Comparison of ENCODE assay signal across 16 mouse cellular contexts in genomic region chr13:9187156-9187555, GRCm38 (mm10).
DNase-seq lines count a peak whose midpoint lies in the region; ATAC-seq and TF ChIP-seq lines count a peak whose summit lies in the region.
"Had no signal": no experiment of that assay in that cellular context is flagged by ENCODE, and none has a peak within 500 bp of the region (broad histone marks: within the 10 kb centered on the region; RNA-seq: fewer than 3 reads in every experiment).

No protein-coding gene starts in this region.

- H3K27ac ChIP-seq in cerebellum, adult 2 months (ENCODE audit: insufficient read depth, low read length): no peak overlapping the region
- no peak overlapping the region for H3K27ac ChIP-seq in hindbrain, embryonic 12.5 days
- no peak overlapping the region for H3K27ac ChIP-seq in hindbrain, embryonic 10.5 days
- no peak overlapping the region for H3K27ac ChIP-seq in neural tube, embryonic 12.5 days
- H3K27ac ChIP-seq in neural tube, embryonic 15.5 days (replicated peaks): peak overlapping the region; percentile 19
- H3K27ac ChIP-seq: heart, embryonic 13.5 days; limb, embryonic 12.5 days had no signal

- H3K27me3 ChIP-seq in cerebellum, adult 2 months (ENCODE audit: control insufficient read depth, insufficient read depth, low read length): no peaks in the 10 kb centered on the region
- no peaks in the 10 kb centered on the region for H3K27me3 ChIP-seq in hindbrain, embryonic 12.5 days
- no peaks in the 10 kb centered on the region for H3K27me3 ChIP-seq in hindbrain, embryonic 10.5 days (ENCODE audit: insufficient read depth, poor library complexity, severe bottlenecking)
- H3K27me3 ChIP-seq in neural tube, embryonic 12.5 days (replicated peaks): no peaks in the 10 kb centered on the region
- H3K27me3 ChIP-seq in neural tube, embryonic 15.5 days (replicated peaks): no peaks in the 10 kb centered on the region
- H3K27me3 ChIP-seq: CH12.LX; heart, embryonic 13.5 days; limb, embryonic 12.5 days had no signal

- peak overlapping the region; percentile 45 for H3K4me3 ChIP-seq in cerebellum, adult 2 months (replicated peaks; ENCODE audit: insufficient read depth, low read depth, low read length)
- no peak overlapping the region for H3K4me3 ChIP-seq in hindbrain, embryonic 12.5 days
- H3K4me3 ChIP-seq in hindbrain, embryonic 10.5 days: no peak overlapping the region
- no peak overlapping the region for H3K4me3 ChIP-seq in neural tube, embryonic 12.5 days
- H3K4me3 ChIP-seq in neural tube, embryonic 15.5 days (replicated peaks): no peak overlapping the region
- H3K4me3 ChIP-seq: heart, embryonic 13.5 days; limb, embryonic 12.5 days had no signal

- H3K36me3 ChIP-seq in hindbrain, embryonic 12.5 days: no peaks in the 10 kb centered on the region
- no peaks in the 10 kb centered on the region for H3K36me3 ChIP-seq in hindbrain, embryonic 10.5 days
- H3K36me3 ChIP-seq in neural tube, embryonic 12.5 days: no peaks in the 10 kb centered on the region
- H3K36me3 ChIP-seq in neural tube, embryonic 15.5 days: no peaks in the 10 kb centered on the region
- H3K36me3 ChIP-seq: heart, embryonic 13.5 days; limb, embryonic 12.5 days had no signal

- no peak overlapping the region for H3K9ac ChIP-seq in hindbrain, embryonic 12.5 days
- H3K9ac ChIP-seq in neural tube, embryonic 12.5 days: no peak overlapping the region
- H3K9ac ChIP-seq in neural tube, embryonic 15.5 days (replicated peaks): no peak overlapping the region
- H3K9ac ChIP-seq: heart, embryonic 13.5 days; limb, embryonic 12.5 days; liver, postnatal 0 days had no signal

- TF ChIP-seq CTCF in cerebellum, adult 2 months (IDR thresholded peaks at IDR 0.05; ENCODE audit: borderline replicate concordance, insufficient read depth, low read depth, low read length): no peak

- no peak for ATAC-seq in hindbrain, embryonic 12.5 days (ENCODE audit: low FRiP score)
- ATAC-seq in neural tube, embryonic 12.5 days (ENCODE audit: low FRiP score, low read depth): peak; percentile 48
- peak; percentile 58 for ATAC-seq in neural tube, embryonic 15.5 days (ENCODE audit: low FRiP score)
- ATAC-seq: activated CD4-positive, CD25-positive, alpha-beta regulatory T cell, adult 4 months; liver, postnatal 0 days had no signal

- no peaks in the 10 kb centered on the region for H3K9me3 ChIP-seq in hindbrain, embryonic 12.5 days (replicated peaks)
- no peaks in the 10 kb centered on the region for H3K9me3 ChIP-seq in hindbrain, embryonic 10.5 days
- H3K9me3 ChIP-seq in neural tube, embryonic 12.5 days: no peaks in the 10 kb centered on the region
- H3K9me3 ChIP-seq in neural tube, embryonic 15.5 days (replicated peaks): no peaks in the 10 kb centered on the region
- H3K9me3 ChIP-seq: heart, embryonic 13.5 days; limb, embryonic 12.5 days had no signal

- 15% methylated on average over 7 of the region's 7 CpGs for WGBS in cerebellum, adult 2 months
- 66% methylated on average over 7 of the region's 7 CpGs for WGBS in hindbrain, embryonic 12.5 days
- WGBS in hindbrain, embryonic 10.5 days: 73% methylated on average over 7 of the region's 7 CpGs
- 63% methylated on average over 7 of the region's 7 CpGs for WGBS in neural tube, embryonic 12.5 days
- 26% methylated on average over 7 of the region's 7 CpGs for WGBS in neural tube, embryonic 15.5 days

- no peak for TF ChIP-seq POLR2A in cerebellum, adult 2 months (IDR thresholded peaks at IDR 0.05; ENCODE audit: borderline replicate concordance, insufficient read depth, low read length)

- peaks cover 23% of the 10 kb centered on the region for H3K4me1 ChIP-seq in cerebellum, adult 2 months (ENCODE audit: control insufficient read depth, insufficient read depth, low read length)
- peaks cover 17% of the 10 kb centered on the region for H3K4me1 ChIP-seq in hindbrain, embryonic 12.5 days
- peaks cover 28% of the 10 kb centered on the region for H3K4me1 ChIP-seq in hindbrain, embryonic 10.5 days (replicated peaks)
- peaks cover 6% of the 10 kb centered on the region; the same call in 1 of the 2 replicates for H3K4me1 ChIP-seq in neural tube, embryonic 12.5 days
- H3K4me1 ChIP-seq in neural tube, embryonic 15.5 days: peaks cover 20% of the 10 kb centered on the region

- peak overlapping the region; percentile 13; the same call in 1 of the 2 replicates for H3K4me2 ChIP-seq in hindbrain, embryonic 12.5 days (replicated peaks)
- H3K4me2 ChIP-seq in neural tube, embryonic 12.5 days (replicated peaks): no peak overlapping the region
- peak overlapping the region; percentile 38 for H3K4me2 ChIP-seq in neural tube, embryonic 15.5 days
- H3K4me2 ChIP-seq: heart, embryonic 13.5 days; limb, embryonic 12.5 days had no signal

- peak in 1 of 2 experiments; percentile 41 for DNase-seq in cerebellum, adult 2 months
- no peak for DNase-seq in cerebellum, adult 18-20 months
- DNase-seq in hindbrain, embryonic 10.5 days (ENCODE audit: low spot score): no peak
- no peak for DNase-seq in neural tube, embryonic 10.5 days (ENCODE audit: extremely low spot score, low spot score)
- DNase-seq in layer of hippocampus, adult 9-11 months: no peak
- DNase-seq: gastrocnemius, postnatal 10 days; liver, postnatal 0 days; right cerebral cortex, postnatal 25 days; thymus, adult 18-20 months had no signal
